Comparison of ENCODE assay signal across 18 mouse cellular contexts in genomic region chr12:77596676-77597075, GRCm38 (mm10).
DNase-seq lines count a peak whose midpoint lies in the region; ATAC-seq lines count a peak whose summit lies in the region.
"Had no signal": no experiment of that assay in that cellular context is flagged by ENCODE, and none has a peak within 500 bp of the region (broad histone marks: within the 10 kb centered on the region; RNA-seq: fewer than 3 reads in every experiment).

No protein-coding gene starts in this region.

- ATAC-seq in forebrain, embryonic 14.5 days, result no peak
- ATAC-seq: forebrain, postnatal 0 days; inflammation-experienced regulatory T-cells, adult 6 months; midbrain, embryonic 13.5 days had no signal

- H3K4me2 ChIP-seq in forebrain, embryonic 14.5 days (ENCODE audit: low read length), result no peak overlapping the region
- H3K4me2 ChIP-seq: embryonic facial prominence, embryonic 12.5 days; kidney, embryonic 15.5 days; midbrain, embryonic 13.5 days had no signal

- no peaks in the 10 kb centered on the region for H3K27me3 ChIP-seq in heart, embryonic 10.5 days (ENCODE audit: insufficient read depth, poor library complexity, severe bottlenecking)
- H3K27me3 ChIP-seq in forebrain, embryonic 14.5 days (replicated peaks; ENCODE audit: control insufficient read depth, insufficient read depth, low read length), result no peaks in the 10 kb centered on the region
- H3K27me3 ChIP-seq: CH12.LX; embryonic facial prominence, embryonic 12.5 days; kidney, embryonic 15.5 days; midbrain, embryonic 13.5 days had no signal

- H3K4me3 ChIP-seq in heart, embryonic 10.5 days, result no peak overlapping the region
- no peak overlapping the region for H3K4me3 ChIP-seq in forebrain, embryonic 14.5 days (ENCODE audit: low read depth, low read length)
- H3K4me3 ChIP-seq: embryonic facial prominence, embryonic 12.5 days; kidney, embryonic 15.5 days; midbrain, embryonic 13.5 days had no signal

- DNase-seq in cerebellum, adult 11-12 months, result peak; percentile 71
- DNase-seq in cerebellum, postnatal 4 days (ENCODE audit: low spot score in 2 of 2), result no peak
- DNase-seq in cerebellum, adult 9-10 months, result peak; percentile 75
- DNase-seq in heart, embryonic 10.5 days (ENCODE audit: low spot score), result no peak
- DNase-seq in heart, postnatal 14 days, result peak; percentile 12 to 61
- DNase-seq in forebrain, embryonic 14.5 days (ENCODE audit: low spot score), result no peak
- no peak for DNase-seq in kidney, adult 8-10 months
- DNase-seq: adrenal gland, adult 2 months; forebrain, postnatal 0 days; left cerebral cortex, postnatal 4 days; lung, adult 18-20 months; lung, postnatal 4 days; thymus, postnatal 14 days had no signal

- no peaks in the 10 kb centered on the region for H3K36me3 ChIP-seq in heart, embryonic 10.5 days
- H3K36me3 ChIP-seq in forebrain, embryonic 14.5 days (ENCODE audit: control insufficient read depth, insufficient read depth, low read length), result no peaks in the 10 kb centered on the region
- H3K36me3 ChIP-seq: embryonic facial prominence, embryonic 12.5 days; kidney, embryonic 15.5 days; midbrain, embryonic 13.5 days had no signal

- peaks cover 44% of the 10 kb centered on the region for H3K4me1 ChIP-seq in heart, embryonic 10.5 days
- H3K4me1 ChIP-seq in forebrain, embryonic 14.5 days (ENCODE audit: control insufficient read depth, insufficient read depth, low read length), result peaks cover 10% of the 10 kb centered on the region

- peak overlapping the region; percentile 87 for H3K27ac ChIP-seq in heart, embryonic 10.5 days
- no peak overlapping the region for H3K27ac ChIP-seq in forebrain, embryonic 14.5 days (ENCODE audit: low read depth, low read length)
- H3K27ac ChIP-seq: embryonic facial prominence, embryonic 12.5 days; midbrain, embryonic 13.5 days had no signal

- H3K9me3 ChIP-seq in heart, embryonic 10.5 days, result no peaks in the 10 kb centered on the region
- no peaks in the 10 kb centered on the region for H3K9me3 ChIP-seq in forebrain, embryonic 14.5 days (replicated peaks; ENCODE audit: control insufficient read depth, low read length)
- H3K9me3 ChIP-seq: embryonic facial prominence, embryonic 12.5 days; kidney, embryonic 15.5 days; midbrain, embryonic 13.5 days had no signal

- WGBS in heart, embryonic 10.5 days, result 61% methylated on average over 3 of the region's 3 CpGs
- 72% methylated on average over 3 of the region's 3 CpGs for WGBS in forebrain, embryonic 14.5 days

- no peak overlapping the region for H3K9ac ChIP-seq in forebrain, embryonic 14.5 days (ENCODE audit: low read length)
- H3K9ac ChIP-seq: embryonic facial prominence, embryonic 12.5 days; forebrain, postnatal 0 days; kidney, embryonic 15.5 days; midbrain, embryonic 13.5 days had no signal

- intact Hi-C loops in heart, postnatal 14 days (cut with DNase I), result no loop called here

Comparison
In these comparisons a context has a peak if more than half of its experiments do, and no peak if none do; other contexts are left out.
1. DNase-seq: peak in cerebellum, adult 11-12 months (single experiment), cerebellum, adult 9-10 months (single experiment) and heart, postnatal 14 days (2 of 2); none in cerebellum, postnatal 4 days (0 of 2), heart, embryonic 10.5 days (single experiment), forebrain, embryonic 14.5 days (single experiment) and kidney, adult 8-10 months (0 of 2).